Mouse (Mus musculus): ENCODE data around the gene Hcrt. TPM values are rescaled to one million over a fixed set of nuclear protein-coding genes. Genes with fewer than 3 reads are reported as not detected.
"Not testable (repeated sequence)": the region's sequence is repeated elsewhere in the genome, so short reads cannot be mapped to it uniquely, and the experiment has no call there.

The Hcrt gene
- polyA plus RNA-seq, 1 experiment: 0.36 TPM

GRCm38 (mm10) chr11:100796585-100796984, 33.9 kb upstream of the Hcrt start:
- no peak for TF ChIP-seq POLR2A (IDR thresholded peaks at IDR 0.05; ENCODE audit: control insufficient read depth, low read depth, low read length)
- TF ChIP-seq CTCF (IDR thresholded peaks at IDR 0.05; ENCODE audit: control insufficient read depth, insufficient read depth, insufficient replicate concordance, low read depth, low read length): no peak
- H3K36me3 ChIP-seq (ENCODE audit: control insufficient read depth, insufficient read depth, low read length): no peaks in the 10 kb centered on the region
- no peak overlapping the region for H3K4me3 ChIP-seq (ENCODE audit: control insufficient read depth, low read depth, low read length)
- H3K27ac ChIP-seq (ENCODE audit: control insufficient read depth, insufficient read depth, low read depth, low read length): no peak overlapping the region
- H3K4me1 ChIP-seq (ENCODE audit: control insufficient read depth, insufficient read depth, low read length): peaks cover 2% of the 10 kb centered on the region; the same call in 1 of the 2 replicates
- H3K27me3 ChIP-seq (ENCODE audit: control insufficient read depth, insufficient read depth, low read length): no peaks in the 10 kb centered on the region

GRCm38 (mm10) chr11:100795386-100795785, 32.7 kb upstream of the Hcrt start:
- peaks cover 2% of the 10 kb centered on the region; the same call in 1 of the 2 replicates for H3K4me1 ChIP-seq (ENCODE audit: control insufficient read depth, insufficient read depth, low read length)
- TF ChIP-seq POLR2A (IDR thresholded peaks at IDR 0.05; ENCODE audit: control insufficient read depth, low read depth, low read length) (no peak), CTCF (IDR thresholded peaks at IDR 0.05; ENCODE audit: control insufficient read depth, insufficient read depth, insufficient replicate concordance, low read depth, low read length) (no peak)
- H3K27ac ChIP-seq (ENCODE audit: control insufficient read depth, insufficient read depth, low read depth, low read length): no peak overlapping the region
- no peaks in the 10 kb centered on the region for H3K36me3 ChIP-seq (ENCODE audit: control insufficient read depth, insufficient read depth, low read length)
- no peaks in the 10 kb centered on the region for H3K27me3 ChIP-seq (ENCODE audit: control insufficient read depth, insufficient read depth, low read length)
- H3K4me3 ChIP-seq (ENCODE audit: control insufficient read depth, low read depth, low read length): no peak overlapping the region

- H3K4me3 ChIP-seq (ENCODE audit: control insufficient read depth, low read depth, low read length): no peak overlapping the region
- TF ChIP-seq CTCF (IDR thresholded peaks at IDR 0.05; ENCODE audit: control insufficient read depth, insufficient read depth, insufficient replicate concordance, low read depth, low read length) (no peak), POLR2A (IDR thresholded peaks at IDR 0.05; ENCODE audit: control insufficient read depth, low read depth, low read length) (no peak)
- peak overlapping the region; percentile 74 for H3K27ac ChIP-seq (ENCODE audit: control insufficient read depth, insufficient read depth, low read depth, low read length)
- H3K4me1 ChIP-seq (ENCODE audit: control insufficient read depth, insufficient read depth, low read length): peaks cover 2% of the 10 kb centered on the region; the same call in 1 of the 2 replicates
- H3K27me3 ChIP-seq (ENCODE audit: control insufficient read depth, insufficient read depth, low read length): no peaks in the 10 kb centered on the region
- H3K36me3 ChIP-seq (ENCODE audit: control insufficient read depth, insufficient read depth, low read length): no peaks in the 10 kb centered on the region
Observed at GRCm38 (mm10) chr11:100791457-100792049, 28.8 kb upstream of the Hcrt start.

GRCm38 (mm10) chr11:100790644-100791043, 27.9 kb upstream of the Hcrt start:
- not testable (repeated sequence) for H3K27ac ChIP-seq (ENCODE audit: control insufficient read depth, insufficient read depth, low read depth, low read length); H3K4me3 ChIP-seq (ENCODE audit: control insufficient read depth, low read depth, low read length); H3K4me1 ChIP-seq (ENCODE audit: control insufficient read depth, insufficient read depth, low read length); H3K36me3 ChIP-seq (ENCODE audit: control insufficient read depth, insufficient read depth, low read length); H3K27me3 ChIP-seq (ENCODE audit: control insufficient read depth, insufficient read depth, low read length)

- H3K27ac ChIP-seq (ENCODE audit: control insufficient read depth, insufficient read depth, low read depth, low read length): no peak overlapping the region
- TF ChIP-seq CTCF (IDR thresholded peaks at IDR 0.05; ENCODE audit: control insufficient read depth, insufficient read depth, insufficient replicate concordance, low read depth, low read length): no peak
- TF ChIP-seq POLR2A (IDR thresholded peaks at IDR 0.05; ENCODE audit: control insufficient read depth, low read depth, low read length): no peak
- no peak overlapping the region for H3K4me3 ChIP-seq (ENCODE audit: control insufficient read depth, low read depth, low read length)
- no peaks in the 10 kb centered on the region for H3K27me3 ChIP-seq (ENCODE audit: control insufficient read depth, insufficient read depth, low read length)
- H3K36me3 ChIP-seq (ENCODE audit: control insufficient read depth, insufficient read depth, low read length): no peaks in the 10 kb centered on the region
- peaks cover 2% of the 10 kb centered on the region; the same call in 1 of the 2 replicates for H3K4me1 ChIP-seq (ENCODE audit: control insufficient read depth, insufficient read depth, low read length)
Observed at GRCm38 (mm10) chr11:100789702-100790101, 27.0 kb upstream of the Hcrt start.

GRCm38 (mm10) chr11:100785774-100786173, 23.0 kb upstream of the Hcrt start:
- Histone ChIP-seq H3K36me3 (ENCODE audit: control insufficient read depth, insufficient read depth, low read length) (no peaks in the 10 kb centered on the region), H3K27ac (ENCODE audit: control insufficient read depth, insufficient read depth, low read depth, low read length) (no peak overlapping the region), H3K4me3 (ENCODE audit: control insufficient read depth, low read depth, low read length) (no peak overlapping the region), H3K4me1 (ENCODE audit: control insufficient read depth, insufficient read depth, low read length) (no peaks in the 10 kb centered on the region), H3K27me3 (ENCODE audit: control insufficient read depth, insufficient read depth, low read length) (no peaks in the 10 kb centered on the region)
- no peak for TF ChIP-seq CTCF (IDR thresholded peaks at IDR 0.05; ENCODE audit: control insufficient read depth, insufficient read depth, insufficient replicate concordance, low read depth, low read length)
- no peak for TF ChIP-seq POLR2A (IDR thresholded peaks at IDR 0.05; ENCODE audit: control insufficient read depth, low read depth, low read length)

- TF ChIP-seq POLR2A (IDR thresholded peaks at IDR 0.05; ENCODE audit: control insufficient read depth, low read depth, low read length) (no peak), CTCF (IDR thresholded peaks at IDR 0.05; ENCODE audit: control insufficient read depth, insufficient read depth, insufficient replicate concordance, low read depth, low read length) (no peak)
- Histone ChIP-seq H3K27me3 (ENCODE audit: control insufficient read depth, insufficient read depth, low read length) (no peaks in the 10 kb centered on the region), H3K4me1 (ENCODE audit: control insufficient read depth, insufficient read depth, low read length) (no peaks in the 10 kb centered on the region)
Observed at GRCm38 (mm10) chr11:100784286-100784685, 21.6 kb upstream of the Hcrt start.

GRCm38 (mm10) chr11:100782568-100782967, 19.8 kb upstream of the Hcrt start:
- no peaks in the 10 kb centered on the region for H3K36me3 ChIP-seq (ENCODE audit: control insufficient read depth, insufficient read depth, low read length)
- TF ChIP-seq POLR2A (IDR thresholded peaks at IDR 0.05; ENCODE audit: control insufficient read depth, low read depth, low read length): no peak
- no peak for TF ChIP-seq CTCF (IDR thresholded peaks at IDR 0.05; ENCODE audit: control insufficient read depth, insufficient read depth, insufficient replicate concordance, low read depth, low read length)
- H3K4me1 ChIP-seq (ENCODE audit: control insufficient read depth, insufficient read depth, low read length): no peaks in the 10 kb centered on the region
- H3K27ac ChIP-seq (ENCODE audit: control insufficient read depth, insufficient read depth, low read depth, low read length): no peak overlapping the region
- no peak overlapping the region for H3K4me3 ChIP-seq (ENCODE audit: control insufficient read depth, low read depth, low read length)
- no peaks in the 10 kb centered on the region for H3K27me3 ChIP-seq (ENCODE audit: control insufficient read depth, insufficient read depth, low read length)

More at GRCm38 (mm10) chr11:100784286-100784685, 21.6 kb upstream of the Hcrt start:
- Histone ChIP-seq H3K36me3 (ENCODE audit: control insufficient read depth, insufficient read depth, low read length) (no peaks in the 10 kb centered on the region), H3K27ac (ENCODE audit: control insufficient read depth, insufficient read depth, low read depth, low read length) (no peak overlapping the region), H3K4me3 (ENCODE audit: control insufficient read depth, low read depth, low read length) (no peak overlapping the region)

All from testis, adult 2 months (tissue).